Mouse (Mus musculus): ENCODE measurements around the gene Gm28363. TPM values are rescaled to one million over a fixed set of nuclear protein-coding genes. Genes with fewer than 3 reads are reported as not detected.

The Gm28363 gene
- polyA plus RNA-seq (2014; fragmentation: Illumina TruSeq; extraction: RNeasy Lipid Tissue Mini Kit (QIAGEN cat#74804); ENCODE audit: low read depth, low replicate concordance), result not detected

GRCm38 (mm10) chr1:117696831-117697230 is at the start of gene Gm28363:
Gene Gm28363, plus strand, starts transcription at chr1:117697131.

Other genes starting within 250 kb of the Gm28363 start
- not detected for gene B020011L13Rik, start 84.0 kb downstream of the Gm28363 start, polyA plus RNA-seq (2014; fragmentation: Illumina TruSeq; extraction: RNeasy Lipid Tissue Mini Kit (QIAGEN cat#74804); ENCODE audit: low read depth, low replicate concordance)
- gene Gm28360, start 132.9 kb downstream of the Gm28363 start, polyA plus RNA-seq (2014; fragmentation: Illumina TruSeq; extraction: RNeasy Lipid Tissue Mini Kit (QIAGEN cat#74804); ENCODE audit: low read depth, low replicate concordance), result not detected
- gene Gm28168, start 230.9 kb downstream of the Gm28363 start, polyA plus RNA-seq (2014; fragmentation: Illumina TruSeq; extraction: RNeasy Lipid Tissue Mini Kit (QIAGEN cat#74804); ENCODE audit: low read depth, low replicate concordance), result not detected

All from adipose tissue, adult 10 weeks (tissue).